Mouse (Mus musculus) left cerebral cortex, postnatal 10 days (tissue): ENCODE results near the gene Acp5. TPM values are rescaled to one million over a fixed set of nuclear protein-coding genes. Genes with fewer than 3 reads are reported as not detected.

Experiments
- DNase-seq, 2 experiments: peaks; one replicate each; pipeline ENCODE4 v3.0.0; 2021 to 2022; ENCODE audit warnings: low spot score in 2 of 2, mixed read lengths in 1 of 2; ENCODE audit errors: extremely low spot score in 1 of 2
- intact Hi-C: fragments of 180-260 bp; cut with DNase I; formaldehyde crosslinking; loops from one replicate; pipeline ENCODE4 v1.15.1; 2025
- total RNA-seq, 2 experiments: library from RNA; stranded (reverse); gene quantifications; 2 replicates each; pipeline ENCODE4 v1.2.3; 2021

Acp5 gene
- total RNA-seq, 2 experiments from 2014 or later, result 0.61 to 0.75 TPM

- intact Hi-C loops, result loop anchor here (5.0 kb wide), 1 partner anchor 77 kb away; no protein-coding TSS in a partner anchor
- no peak for DNase-seq
Observed at GRCm38 (mm10) chr9:22144304-22144965, 8.9 kb upstream of the Acp5 start.

GRCm38 (mm10) chr9:22143108-22144037, 7.9 kb upstream of the Acp5 start:
- intact Hi-C loops, result loop anchor here (5.0 kb wide), 1 partner anchor 76 kb away; no protein-coding TSS in a partner anchor

GRCm38 (mm10) chr9:22139746-22140145, 4.2 kb upstream of the Acp5 start:
- intact Hi-C loops, result loop anchor here (5.0 kb wide), 1 partner anchor 72 kb away; no protein-coding TSS in a partner anchor
- DNase-seq, result no peak

More at GRCm38 (mm10) chr9:22143108-22144037, 7.9 kb upstream of the Acp5 start:
- DNase-seq, result peak; percentile 74 to 87

- DNase-seq, result no peak
- intact Hi-C loops, result no loop called here
Observed at GRCm38 (mm10) chr9:22138480-22138879, 3.0 kb upstream of the Acp5 start.

GRCm38 (mm10) chr9:22136765-22137547, 1.4 kb upstream of the Acp5 start:
- peak in 1 of 2 experiments; percentile 59 for DNase-seq
- intact Hi-C loops, result no loop called here

- no peak for DNase-seq
- intact Hi-C loops, result no loop called here
Observed at GRCm38 (mm10) chr9:22134988-22135643, 395 bp downstream of the Acp5 start.

GRCm38 (mm10) chr9:22134246-22134890, 1.1 kb downstream of the Acp5 start:
- no peak for DNase-seq
- intact Hi-C loops, result no loop called here

GRCm38 (mm10) chr9:22132220-22132619, 3.3 kb downstream of the Acp5 start:
- no peak for DNase-seq
- intact Hi-C loops, result no loop called here

GRCm38 (mm10) chr9:22131226-22131981, 4.1 kb downstream of the Acp5 start:
- intact Hi-C loops, result no loop called here
- DNase-seq, result peak in 1 of 2 experiments; percentile 62

- intact Hi-C loops, result no loop called here
- no peak for DNase-seq
Observed at GRCm38 (mm10) chr9:22125246-22126027, 10.1 kb downstream of the Acp5 start.

GRCm38 (mm10) chr9:22124169-22124568, 11.3 kb downstream of the Acp5 start:
- intact Hi-C loops, result no loop called here
- DNase-seq, result no peak

GRCm38 (mm10) chr9:22123069-22123609, 12.4 kb downstream of the Acp5 start:
- DNase-seq, result no peak
- intact Hi-C loops, result no loop called here

- intact Hi-C loops, result no loop called here
- DNase-seq, result no peak
Observed at GRCm38 (mm10) chr9:22122005-22122404, 13.5 kb downstream of the Acp5 start.

- DNase-seq, result no peak
- intact Hi-C loops, result no loop called here
Observed at GRCm38 (mm10) chr9:22121545-22121944, 14.0 kb downstream of the Acp5 start.

GRCm38 (mm10) chr9:22119543-22119942, 16.0 kb downstream of the Acp5 start:
- DNase-seq, result no peak
- intact Hi-C loops, result no loop called here

- intact Hi-C loops, result no loop called here
- peak; percentile 42 to 58 for DNase-seq
Observed at GRCm38 (mm10) chr9:22117754-22118456, 17.6 kb downstream of the Acp5 start.
